Mouse (Mus musculus) natural killer cell, adult 2 months (primary cell): ENCODE results near the gene Zfp974.
A peak's percentile ranks its signal among the peaks of the same experiment; 100 is the strongest.
"Not testable (repeated sequence)": the region's sequence is repeated elsewhere in the genome, so short reads cannot be mapped to it uniquely, and the experiment has no call there.

Source experiments
- DNase-seq, 2 experiments: peaks; one replicate each; pipeline ENCODE4 v3.0.0; 2022; ENCODE audit warnings: low spot score in 2 of 2

The Zfp974 gene

DNA sequence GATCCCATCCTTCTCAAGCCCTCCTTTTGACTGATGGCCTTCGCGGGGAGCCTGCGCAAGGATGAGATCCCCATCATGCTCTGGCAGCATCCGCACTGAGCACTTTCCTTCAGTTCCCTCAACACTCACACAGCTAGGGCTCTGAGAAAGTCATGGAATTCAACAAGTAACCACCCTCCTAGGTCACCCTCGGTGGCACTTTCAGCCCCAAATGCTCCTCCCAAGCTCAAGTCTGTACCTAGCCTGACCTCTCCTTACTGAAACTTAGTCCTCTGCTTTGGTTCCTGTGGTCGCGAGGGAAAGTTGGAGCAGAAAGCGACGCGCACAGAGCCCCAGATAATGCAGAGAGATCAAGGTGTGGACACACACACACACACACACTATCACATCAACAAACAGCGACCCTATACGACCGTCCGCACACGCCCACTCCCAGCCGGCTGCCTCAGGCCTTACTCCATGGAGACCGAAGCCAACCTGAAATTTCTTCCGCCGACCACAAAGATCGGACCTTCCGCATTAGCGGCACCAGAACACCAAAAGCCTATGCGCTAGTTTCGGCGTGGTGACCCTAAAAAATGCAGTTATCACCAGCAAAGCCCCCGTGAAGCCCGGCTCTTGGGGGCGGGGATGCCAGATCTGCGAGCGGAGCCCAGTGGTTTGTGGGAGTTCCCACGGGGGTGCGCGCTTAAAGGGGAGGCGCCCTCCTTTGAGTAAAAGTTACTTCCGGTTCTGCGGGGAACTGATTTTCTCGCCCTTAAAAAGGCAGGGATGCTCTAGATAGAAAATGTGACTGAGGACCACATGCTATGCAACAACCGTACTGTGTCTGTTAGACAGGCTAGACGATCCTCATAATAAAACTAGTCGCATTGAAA, at the start of gene Zfp974:
TSS of gene Zfp974 (minus strand) at position 643 of the 878 bp plus-strand sequence.
- peak; percentile 63 to 71 for DNase-seq

DNA sequence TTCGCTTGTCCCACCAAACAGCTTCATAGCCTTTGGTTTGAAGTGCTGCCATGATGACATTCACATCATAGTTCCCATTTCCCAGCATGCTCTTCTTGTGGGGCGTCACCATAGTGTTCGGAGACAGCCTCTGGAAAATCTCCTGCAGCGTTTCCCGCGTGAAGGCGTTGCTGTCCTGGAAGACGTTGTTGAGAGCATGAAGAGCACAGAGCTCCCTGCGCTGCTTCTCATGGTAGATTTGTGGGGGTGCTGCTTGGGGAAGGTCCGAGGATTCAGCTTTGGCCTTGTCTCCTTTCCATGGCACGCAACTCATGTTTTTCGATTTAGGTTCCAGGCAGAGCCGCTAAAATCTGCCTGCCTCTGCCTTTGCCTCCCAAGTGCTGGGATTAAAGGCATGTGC, 20.2 kb upstream of the Zfp974 start:
- not testable (repeated sequence) for DNase-seq

DNA sequence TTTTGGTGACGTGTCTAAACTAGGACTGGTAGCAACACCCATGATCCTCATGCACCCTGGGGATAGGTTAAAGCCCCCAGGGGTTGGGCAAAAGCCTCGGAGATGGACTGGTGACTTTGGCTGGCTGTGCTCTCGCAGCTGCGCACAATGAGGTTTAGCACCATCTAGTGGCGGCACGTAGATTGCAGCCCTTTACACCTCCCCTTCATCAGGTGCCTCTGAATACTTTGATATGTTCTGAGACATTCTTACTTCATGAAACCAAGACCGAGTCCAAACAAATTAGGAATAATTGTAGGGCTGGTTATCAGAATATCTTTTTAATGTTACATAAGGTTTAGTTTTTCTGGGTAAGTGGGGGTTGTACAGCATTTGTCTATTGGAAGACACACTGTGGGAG, 12.6 kb upstream of the Zfp974 start:
- DNase-seq = peak; percentile 27 to 47

DNA sequence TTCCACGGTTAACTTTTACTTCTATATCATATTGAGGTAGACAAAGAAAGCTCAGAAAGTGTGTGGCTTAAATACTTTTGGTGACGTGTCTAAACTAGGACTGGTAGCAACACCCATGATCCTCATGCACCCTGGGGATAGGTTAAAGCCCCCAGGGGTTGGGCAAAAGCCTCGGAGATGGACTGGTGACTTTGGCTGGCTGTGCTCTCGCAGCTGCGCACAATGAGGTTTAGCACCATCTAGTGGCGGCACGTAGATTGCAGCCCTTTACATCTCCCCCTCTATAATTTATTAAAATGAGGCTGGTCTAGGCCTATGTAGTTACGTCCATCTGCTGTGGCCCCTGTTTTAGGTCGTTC, 4.5 kb upstream of the Zfp974 start:
- DNase-seq = not testable (repeated sequence)

DNA sequence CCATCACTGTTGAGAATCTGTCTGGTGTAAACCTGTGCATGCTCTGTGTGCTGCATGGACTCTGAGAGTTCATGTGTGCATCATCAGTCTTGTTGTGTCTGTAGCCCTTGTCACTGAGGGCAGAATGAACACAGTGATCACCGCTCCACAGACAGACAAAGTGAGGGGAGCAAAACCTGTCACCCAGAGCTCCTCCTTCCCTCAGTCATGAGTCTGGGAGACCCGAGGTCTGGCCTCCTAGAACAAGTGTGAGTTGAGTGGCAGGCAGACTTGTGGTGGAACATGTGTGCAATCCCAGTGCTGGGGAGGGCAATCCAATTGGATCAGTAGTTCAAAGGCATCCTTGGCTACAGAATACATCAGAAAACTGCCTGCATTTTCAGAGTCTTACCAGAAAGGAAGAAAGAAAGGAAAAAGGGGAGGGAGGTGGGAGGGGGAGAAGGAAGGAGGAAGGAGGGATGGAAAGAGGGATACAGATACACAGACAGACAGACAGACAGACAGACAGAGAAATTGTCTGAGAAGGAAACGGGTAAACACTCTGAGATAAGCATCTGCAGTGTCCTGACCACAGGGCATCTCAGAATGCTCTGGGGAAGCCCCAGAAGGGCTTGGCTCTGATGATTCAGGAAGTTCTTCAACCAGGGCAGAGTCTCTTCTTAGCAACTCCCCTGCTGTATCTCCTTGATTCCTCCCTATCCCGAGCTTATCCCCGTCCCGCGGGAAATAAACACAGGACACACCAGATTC, 4.0 kb upstream of the Zfp974 start:
- peak; percentile 79 to 84 for DNase-seq

DNA sequence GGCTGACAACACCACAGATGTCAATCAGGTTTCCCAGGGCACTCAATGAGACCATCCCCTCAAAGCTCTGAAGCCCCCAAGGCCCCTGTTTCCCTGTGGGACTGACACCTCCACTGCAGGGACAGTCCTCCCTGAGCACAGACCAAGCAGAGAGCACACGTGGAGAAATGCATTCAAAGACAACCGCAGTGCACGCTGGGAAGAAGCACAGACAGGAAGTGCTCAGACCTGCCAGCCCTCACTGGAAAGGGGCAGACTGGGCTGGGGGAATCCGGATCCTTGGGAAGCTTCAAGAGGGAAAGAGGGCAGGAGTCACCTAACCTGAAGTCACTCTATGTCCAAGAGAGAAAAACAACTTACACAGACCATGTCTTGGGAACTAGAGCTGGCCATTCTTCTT, 2.2 kb downstream of the Zfp974 start:
- not testable (repeated sequence) for DNase-seq

DNA sequence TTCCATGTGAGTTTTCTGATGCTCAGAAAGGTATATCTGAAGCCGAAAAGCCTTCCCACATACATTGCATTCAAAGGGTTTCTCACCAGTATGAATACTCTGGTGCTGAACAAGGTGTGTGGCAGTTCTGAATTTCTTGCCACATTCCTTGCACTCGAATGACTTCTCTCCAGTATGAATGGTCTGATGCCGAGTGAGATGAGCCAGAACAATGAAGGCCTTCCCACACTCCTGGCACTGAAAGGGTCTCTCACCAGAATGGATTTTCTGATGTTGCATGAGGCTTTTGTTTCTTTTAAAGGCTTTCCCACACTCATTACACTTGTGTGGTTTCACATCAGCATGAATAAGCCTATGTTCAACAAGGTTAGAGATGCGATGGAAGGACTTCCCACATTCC, 18.3 kb downstream of the Zfp974 start:
- DNase-seq = not testable (repeated sequence)

DNA sequence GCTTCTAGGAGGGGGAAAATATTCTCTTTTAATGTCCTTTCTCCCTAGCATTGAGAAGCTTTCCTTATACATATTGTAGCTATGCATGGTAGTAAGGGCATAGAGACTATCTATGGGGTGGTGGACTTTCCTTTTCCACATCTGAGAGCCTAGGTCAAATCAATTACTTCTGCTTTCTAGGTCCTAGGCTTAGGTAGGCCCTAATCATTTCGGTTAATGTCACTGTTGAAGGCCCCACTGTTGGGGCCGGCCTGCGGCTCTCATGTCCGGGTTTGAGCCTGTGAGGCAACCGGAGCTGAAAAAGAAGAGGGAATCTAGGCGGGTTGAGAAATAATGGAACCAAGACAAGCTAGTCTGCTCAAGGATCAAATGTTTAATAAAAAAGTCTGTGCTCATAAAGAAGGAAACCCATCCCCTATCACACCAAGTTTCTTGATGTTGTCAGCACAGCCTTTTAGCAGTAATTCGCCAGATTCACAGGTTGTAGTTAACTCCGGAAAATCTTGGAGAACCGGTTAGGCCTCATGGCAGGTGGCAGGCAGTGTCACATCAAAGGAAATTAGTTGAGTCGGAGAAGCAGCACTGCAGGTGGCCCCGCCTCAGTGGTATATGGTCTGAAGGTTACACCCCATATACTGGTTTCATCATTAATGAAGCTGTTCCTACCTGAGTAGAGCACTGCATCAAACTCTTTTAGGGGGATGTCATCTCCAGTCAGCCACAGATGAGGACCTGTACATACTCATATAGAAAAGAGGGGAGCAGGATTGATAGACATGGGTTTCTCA, 24.0 kb downstream of the Zfp974 start:
- no peak for DNase-seq

DNA sequence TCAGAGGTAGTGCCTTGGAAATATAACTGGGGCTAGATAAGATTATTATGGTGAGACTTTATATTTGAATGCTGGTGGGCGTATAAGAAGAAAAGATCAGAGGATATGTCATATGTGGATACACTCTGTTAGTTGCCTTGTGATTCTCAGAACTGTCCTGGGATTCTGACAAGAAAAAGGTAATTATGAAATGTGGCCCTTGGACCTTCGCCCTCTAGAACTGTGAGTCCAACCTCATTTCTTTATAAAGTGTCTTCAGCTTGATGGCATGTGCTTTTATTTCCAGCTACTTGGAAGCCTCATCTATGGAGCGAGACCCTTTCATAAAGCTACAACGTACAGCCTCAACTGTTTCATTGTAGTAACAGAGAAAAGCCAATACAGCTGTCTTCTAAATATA, 28.7 kb downstream of the Zfp974 start:
- DNase-seq = no peak

DNA sequence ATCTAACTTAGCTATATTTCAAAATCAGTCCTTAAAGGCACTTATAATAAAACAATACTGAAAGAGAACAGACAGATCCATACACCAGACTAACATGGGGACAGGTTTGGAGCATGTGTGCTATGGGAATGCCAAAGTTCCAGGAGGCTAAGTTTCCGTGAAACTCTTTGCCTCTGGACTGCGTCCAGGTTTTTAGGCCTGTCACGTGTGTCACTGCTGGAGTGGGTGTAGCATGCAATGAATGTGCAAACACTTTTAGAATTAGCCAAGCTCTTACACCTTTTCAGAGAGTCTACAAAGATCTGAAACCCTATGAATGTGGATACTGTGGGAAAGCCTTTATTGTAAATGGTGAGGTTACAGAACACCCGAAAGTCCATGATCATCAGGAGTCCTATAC, 47.5 kb downstream of the Zfp974 start:
- DNase-seq = no peak

DNA sequence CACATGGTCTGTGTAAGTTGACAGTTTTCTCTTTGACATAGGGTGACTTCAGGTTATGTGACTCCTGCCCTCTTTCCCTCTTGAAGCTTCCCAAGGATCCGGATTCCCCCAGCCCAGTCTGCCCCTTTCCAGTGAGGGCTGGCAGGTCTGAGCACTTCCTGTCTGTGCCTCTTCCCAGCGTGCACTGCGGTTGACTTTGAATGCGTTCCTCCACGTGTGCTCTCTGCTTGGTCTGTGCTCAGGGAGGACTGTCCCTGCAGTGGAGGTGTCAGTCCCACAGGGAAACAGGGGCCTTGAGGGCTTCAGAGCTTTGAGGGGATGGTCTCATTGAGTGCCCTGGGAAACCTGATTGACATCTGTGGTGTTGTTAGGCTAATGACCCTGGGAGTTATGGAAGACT, 66.7 kb downstream of the Zfp974 start:
- not testable (repeated sequence) for DNase-seq

DNA sequence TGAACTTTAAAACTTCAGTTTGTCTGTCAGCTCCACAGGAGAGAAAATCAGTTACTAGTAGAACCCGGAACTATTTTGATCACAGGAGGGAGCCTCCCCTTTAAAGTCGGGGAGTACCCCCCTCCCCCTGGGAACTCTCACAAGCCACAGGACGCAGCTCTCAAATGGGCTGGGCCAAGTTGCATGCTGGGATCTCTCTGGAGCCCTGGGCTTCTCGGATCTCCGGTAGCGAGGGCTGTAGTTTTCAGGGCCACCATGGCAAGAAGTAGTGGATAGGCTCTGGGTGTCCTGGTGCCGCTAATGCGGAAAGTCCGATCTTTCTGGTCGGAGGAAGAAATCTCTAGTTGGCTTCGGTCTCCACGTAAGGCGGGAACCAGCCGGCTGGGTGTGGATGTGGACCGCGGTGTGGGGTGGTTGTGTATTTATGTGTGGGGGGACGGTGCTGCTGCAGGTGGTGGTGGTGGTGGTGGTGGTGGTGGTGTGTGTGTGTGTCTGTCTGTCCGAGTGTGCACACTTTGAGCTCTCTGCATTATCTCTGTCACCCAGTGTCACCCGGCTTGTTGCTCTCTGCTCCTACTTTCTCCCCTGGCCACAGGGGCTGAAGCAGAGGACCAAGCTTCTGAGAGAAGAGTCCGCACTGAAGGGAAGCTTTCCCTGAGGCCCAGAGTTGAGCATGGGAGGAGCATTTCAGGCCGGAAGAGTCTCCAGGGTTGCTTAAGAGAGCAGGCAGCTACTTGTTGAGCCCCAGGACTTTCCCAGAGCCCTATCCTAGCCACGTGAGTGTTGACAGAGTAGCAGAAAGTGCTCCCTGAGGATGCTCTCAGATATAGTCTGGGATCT, 68.6 kb downstream of the Zfp974 start:
- peak; percentile 77 to 80 for DNase-seq

DNA sequence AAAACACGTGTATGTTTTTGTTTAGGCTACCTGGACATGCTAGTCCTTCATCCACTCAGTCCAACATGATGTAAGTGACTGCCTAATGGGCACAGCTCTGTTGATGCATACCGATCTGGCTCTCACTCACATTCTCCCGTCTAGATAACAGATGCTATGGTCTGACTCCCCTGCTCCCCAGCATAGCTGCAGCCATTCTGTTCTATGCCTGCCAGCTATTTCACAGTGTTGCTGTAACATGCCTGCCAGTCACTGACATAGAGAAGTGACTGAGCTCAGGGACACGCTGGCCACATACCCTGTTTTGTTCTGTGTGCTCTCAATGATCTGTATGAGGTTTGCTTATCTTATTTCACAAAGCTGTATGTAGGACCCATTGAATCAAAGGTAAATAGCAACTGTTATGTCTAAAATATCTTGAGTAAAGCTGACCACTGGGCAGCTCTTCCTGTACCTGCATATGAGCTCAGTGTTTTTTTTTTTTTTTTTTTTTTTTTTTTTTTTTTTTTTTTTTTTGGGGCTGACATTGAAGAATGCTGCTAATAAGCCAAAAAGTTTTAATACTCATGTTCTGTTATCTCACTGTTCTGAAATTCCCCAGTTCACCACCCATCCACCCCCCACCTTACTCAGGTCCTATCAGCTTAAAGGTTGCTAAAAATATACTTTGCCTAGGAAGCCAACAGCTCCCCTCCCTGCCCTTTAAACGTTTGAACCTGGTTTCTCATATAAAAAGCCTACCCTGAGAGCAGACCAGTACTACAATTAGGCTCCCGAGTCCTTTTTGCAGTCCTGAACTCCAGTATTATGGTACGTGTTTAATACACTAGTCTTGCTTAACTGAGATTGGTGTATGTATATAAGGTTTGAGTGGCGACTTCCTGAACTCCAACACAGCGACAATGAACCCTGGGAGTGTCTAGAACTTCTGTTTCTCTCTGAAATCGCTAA, 69.7 kb downstream of the Zfp974 start:
- peak in 1 of 2 experiments; percentile 14 for DNase-seq
